Mouse (Mus musculus) left cerebral cortex, postnatal 10 days (tissue): ENCODE results near the gene Sntb2. TPM values are rescaled to one million over a fixed set of nuclear protein-coding genes. Genes with fewer than 3 reads are reported as not detected.
"Not testable (repeated sequence)": the region's sequence is repeated elsewhere in the genome, so short reads cannot be mapped to it uniquely, and the experiment has no call there.

Experiments
- DNase-seq, 2 experiments: peaks; one replicate each; pipeline ENCODE4 v3.0.0; 2021 to 2022; ENCODE audit warnings: low spot score in 2 of 2, mixed read lengths in 1 of 2; ENCODE audit errors: extremely low spot score in 1 of 2
- intact Hi-C: fragments of 180-260 bp; cut with DNase I; formaldehyde crosslinking; loops from one replicate; pipeline ENCODE4 v1.15.1; 2025
- total RNA-seq, 2 experiments: library from RNA; stranded (reverse); gene quantifications; 2 replicates each; pipeline ENCODE4 v1.2.3; 2021

Sntb2 gene
- total RNA-seq, 2 experiments from 2014 or later: 6.7 to 7.1 TPM

DNA sequence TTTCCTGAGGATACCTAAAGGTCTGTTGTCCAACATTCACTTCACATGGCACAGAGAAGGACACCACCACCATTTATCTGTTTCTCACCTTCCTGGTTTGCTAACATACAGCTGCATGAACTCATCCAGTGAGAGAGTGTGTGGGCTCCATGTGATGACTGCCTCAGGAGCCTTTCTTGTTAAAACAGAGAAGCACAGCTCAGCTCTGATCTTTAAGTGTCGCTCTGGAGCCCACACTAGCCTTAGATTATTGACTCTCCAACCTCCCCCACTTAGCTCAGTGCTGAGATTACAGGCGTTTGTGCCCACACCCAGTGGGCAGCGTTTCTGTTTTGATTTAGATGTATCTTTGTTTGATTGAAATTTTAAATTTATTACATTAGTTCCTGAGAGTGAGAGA is 72.2 kb downstream of the Sntb2 start:
- intact Hi-C loops: no loop called here
- DNase-seq: no peak

DNA sequence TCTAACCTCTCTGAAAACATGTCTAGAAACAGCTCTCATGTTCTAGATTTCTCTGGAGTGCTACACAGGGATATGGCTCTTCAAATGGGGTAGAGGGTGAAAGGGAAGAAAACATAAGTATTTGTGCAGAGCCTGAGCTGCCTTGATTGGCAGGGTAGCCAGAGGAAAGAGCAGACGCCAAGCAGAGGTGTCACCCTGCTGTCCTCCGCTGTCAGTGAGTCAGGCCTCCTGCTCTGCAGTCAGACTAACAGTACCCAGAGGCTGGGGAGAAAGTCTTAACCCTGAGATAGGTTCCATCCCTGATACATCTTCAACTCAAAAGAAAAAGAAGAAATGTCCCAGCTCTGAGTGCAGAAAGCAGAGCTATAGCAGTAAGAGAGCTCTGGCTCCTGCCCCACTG is 77.1 kb downstream of the Sntb2 start:
- DNase-seq: no peak
- intact Hi-C loops: no loop called here

DNA sequence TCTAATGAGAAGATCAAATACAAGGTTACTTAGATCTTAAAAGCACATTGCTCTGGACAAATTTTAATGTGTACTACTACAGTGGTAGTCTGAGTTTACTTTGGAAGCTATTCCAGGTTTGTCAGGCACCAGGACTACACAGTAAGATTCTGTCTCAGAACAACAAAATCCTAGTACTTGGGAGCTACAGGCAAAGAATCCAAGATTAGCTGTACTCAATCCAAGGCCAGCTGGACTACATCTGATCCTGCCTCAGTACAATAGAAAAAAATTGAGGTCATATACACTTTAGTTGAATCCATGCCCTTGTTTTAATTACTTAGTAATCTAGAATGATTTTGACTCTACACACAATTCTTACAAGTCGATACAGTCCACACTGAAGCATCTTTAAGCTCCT is 79.4 kb downstream of the Sntb2 start:
- intact Hi-C loops: no loop called here
- no peak for DNase-seq

DNA sequence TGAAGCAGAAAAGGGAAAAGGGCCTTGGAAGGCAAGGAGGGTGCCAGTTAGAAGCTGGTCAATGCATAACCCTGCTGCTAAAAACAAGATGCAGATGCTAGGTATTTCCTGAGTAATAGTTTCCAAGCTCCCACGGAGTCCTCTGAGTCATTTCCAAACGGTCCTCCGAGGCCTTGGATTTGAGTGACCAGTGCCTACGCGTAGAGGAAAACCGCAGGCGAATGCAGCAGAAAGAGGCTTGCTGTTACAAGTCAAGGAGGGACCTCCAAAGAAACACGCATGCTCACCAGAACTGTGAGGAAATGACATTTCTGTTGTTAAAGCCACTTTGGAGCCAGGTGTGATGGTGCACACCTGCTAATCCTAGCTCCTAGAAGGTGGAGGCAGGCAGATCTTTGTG is 87.9 kb downstream of the Sntb2 start:
- intact Hi-C loops: no loop called here
- no peak for DNase-seq

DNA sequence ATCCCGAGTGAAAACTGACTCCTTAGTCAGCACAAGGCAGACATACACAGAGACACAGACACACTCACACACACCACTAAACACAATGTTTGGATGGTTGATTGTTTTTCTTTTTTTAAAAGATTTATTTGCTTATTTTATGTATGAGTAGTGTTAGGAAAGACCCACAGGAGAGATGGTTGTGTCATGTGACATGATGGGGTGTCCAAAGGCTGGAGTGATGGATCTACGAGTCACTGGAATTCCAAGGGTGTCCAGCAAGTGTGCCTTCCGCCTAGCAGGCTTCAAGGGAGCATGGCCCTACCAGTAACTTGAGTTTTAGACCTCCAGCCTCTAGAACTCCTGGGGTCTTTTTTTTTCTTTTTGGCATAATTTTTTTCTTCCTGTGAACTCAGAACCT is 93.8 kb downstream of the Sntb2 start:
- intact Hi-C loops: no loop called here
- no peak for DNase-seq

DNA sequence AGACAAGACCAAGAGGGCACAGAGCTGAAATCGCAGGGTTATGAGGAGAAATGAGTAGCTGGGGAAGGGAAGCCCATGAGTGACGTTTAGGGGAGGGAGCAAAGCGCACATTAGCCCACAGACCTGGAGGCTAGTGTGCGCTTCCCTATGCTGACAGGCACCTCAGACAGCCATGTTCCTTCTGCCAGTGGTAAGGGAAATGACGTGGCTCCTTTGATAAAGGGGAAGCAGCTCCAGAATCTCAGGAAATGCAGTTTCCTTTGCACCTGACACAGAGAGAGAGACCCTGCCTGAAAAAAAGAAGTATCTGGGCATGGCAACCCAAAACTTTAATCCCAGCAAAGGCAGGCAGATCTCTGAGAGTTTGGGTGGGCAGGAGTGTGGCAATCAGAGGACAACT is 94.5 kb downstream of the Sntb2 start:
- intact Hi-C loops: no loop called here
- no peak for DNase-seq

DNA sequence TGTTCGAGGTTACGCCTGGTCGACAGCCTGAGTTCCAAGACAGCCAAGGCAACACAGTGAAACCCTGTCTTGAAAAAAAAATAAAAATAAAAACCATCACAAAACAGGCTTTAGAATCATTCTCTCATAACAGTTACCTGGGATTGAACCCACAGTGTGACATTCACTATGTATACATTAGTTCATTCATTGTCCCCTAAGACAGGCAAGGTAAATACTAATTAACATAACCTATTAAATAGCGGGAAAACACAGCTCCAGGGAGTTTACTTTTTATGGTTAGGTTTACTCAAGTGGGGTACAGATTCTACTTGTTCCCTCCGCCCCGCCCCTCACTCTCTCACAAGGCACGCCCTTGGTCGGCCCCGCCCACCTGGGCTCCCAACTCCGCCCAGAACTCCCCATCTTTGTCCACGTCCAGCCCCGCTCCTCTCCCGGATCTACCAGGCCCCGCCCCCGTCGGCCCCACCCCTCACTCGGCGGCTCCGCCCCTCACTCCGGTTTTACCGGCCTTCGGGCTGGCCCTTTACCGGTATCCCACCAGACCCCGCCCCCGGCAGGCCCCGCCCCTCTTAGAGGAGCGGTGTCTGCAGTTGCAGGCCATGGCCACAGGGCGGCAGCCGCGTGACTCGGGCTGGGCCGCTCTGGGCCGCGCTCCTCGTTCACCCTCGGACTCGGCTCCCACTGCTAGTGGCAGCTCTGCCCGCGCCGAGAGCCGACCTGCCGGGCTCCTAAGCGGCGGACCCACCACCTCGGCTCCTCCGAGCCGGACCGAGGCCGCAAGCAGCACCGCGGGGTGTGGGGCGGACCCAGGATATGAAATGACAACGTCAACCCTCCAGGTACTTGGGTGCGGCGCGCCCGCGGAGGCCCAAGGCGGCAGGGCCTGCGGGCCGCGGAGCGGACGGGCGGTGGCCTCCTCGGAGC is 95.4 kb downstream of the Sntb2 start, which contains the start of gene Vps4a:
Vps4a (plus strand) TSS at position 573 of the 927 bp plus-strand sequence.
- intact Hi-C loops: no loop called here
- DNase-seq: peak; percentile 91 to 95

DNA sequence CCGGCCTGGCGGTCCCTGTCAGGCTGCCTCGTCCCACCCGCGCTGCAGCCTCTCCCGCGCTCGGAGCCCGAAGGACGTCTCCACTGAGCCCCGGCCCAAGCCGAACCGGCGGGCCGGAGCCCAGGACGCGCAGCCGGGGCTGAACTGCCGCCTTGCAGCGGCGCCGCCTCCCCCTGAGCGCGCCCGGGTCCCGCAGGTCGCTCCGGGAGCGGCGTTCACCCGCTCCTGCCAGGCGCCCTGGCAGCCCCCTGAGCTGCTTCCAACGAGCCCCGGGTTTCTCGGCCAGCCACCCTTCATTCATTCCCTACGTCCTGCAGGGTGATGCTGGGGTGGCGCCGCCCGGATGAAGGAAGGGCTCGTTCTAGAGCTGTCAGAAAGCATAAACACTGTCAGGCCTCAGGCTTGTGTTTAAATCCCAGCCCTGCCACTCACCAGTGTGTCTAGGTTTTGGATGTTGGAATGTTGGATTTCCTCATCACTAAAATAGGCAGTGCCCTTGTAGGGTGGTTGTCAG is 96.1 kb downstream of the Sntb2 start:
- intact Hi-C loops: no loop called here
- DNase-seq: no peak

DNA sequence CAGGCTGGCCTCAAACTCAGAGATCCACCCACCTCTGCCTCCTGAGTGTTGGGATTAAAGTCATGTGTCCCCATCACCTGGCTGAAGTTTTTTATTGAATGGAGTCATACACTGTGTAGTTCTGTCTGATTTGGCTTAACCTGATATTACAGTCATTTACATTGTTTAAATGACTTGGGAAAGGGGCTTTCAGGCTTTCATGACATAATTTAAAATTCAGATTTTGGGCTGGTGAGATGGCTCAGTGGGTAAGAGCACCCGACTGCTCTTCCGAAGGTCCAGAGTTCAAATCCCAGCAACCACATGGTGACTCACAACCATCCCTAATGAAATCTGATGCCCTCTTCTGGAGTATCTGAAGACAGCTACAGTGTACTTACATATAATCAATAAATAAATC is 98.1 kb downstream of the Sntb2 start:
- intact Hi-C loops, DNase-seq: not testable (repeated sequence)

DNA sequence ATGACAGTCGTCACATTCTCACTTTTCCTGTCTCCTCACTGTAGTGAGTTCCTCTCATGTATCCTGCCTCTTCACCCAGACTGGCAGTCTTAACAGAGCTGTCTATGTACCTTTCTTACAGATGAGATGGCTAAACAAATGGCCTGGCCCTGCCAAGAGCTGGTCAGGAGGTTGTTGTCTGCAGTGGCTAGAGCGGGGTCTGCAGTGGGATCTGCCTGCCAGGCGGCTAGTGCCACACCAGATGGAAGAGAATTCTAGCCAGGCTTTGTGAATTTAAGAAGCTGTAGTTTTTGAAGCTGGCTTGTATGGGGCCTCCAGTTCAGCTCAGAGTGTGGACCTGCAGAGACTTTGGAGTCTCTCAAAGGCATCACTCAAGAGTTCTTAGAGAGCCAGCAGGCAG is 100.1 kb downstream of the Sntb2 start:
- intact Hi-C loops: no loop called here
- no peak for DNase-seq

DNA sequence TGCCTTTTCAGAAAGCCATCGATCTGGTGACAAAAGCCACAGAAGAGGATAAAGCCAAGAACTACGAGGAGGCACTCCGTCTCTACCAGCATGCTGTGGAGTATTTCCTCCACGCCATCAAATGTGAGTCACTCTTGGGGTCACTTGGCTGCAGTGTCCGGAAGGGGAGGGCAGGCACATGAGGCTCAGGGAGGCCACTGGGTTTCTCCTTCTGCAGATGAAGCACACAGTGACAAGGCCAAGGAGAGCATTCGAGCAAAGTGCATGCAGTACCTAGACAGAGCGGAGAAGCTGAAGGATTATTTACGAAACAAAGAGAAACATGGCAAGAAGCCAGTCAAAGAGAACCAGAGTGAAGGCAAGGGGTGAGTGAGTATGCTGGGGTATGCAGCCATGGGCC is 101.1 kb downstream of the Sntb2 start:
- DNase-seq: no peak
- intact Hi-C loops: no loop called here

DNA sequence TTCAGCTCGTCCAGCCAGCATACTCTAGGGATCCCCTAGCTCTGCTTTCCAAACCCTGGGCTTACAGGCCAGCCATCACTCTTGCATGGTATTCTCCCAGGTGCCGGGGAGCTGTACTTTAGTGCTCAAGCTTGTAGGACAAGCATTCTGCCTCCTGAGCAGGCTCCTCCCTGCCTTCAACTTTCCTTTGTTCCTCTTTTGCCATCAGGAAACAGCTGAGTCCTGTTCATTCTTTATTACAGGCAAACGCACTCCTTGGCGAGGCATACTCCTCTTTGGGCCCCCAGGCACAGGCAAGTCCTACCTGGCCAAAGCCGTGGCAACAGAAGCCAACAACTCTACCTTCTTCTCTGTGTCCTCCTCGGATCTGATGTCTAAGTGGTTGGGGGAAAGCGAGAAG is 105.1 kb downstream of the Sntb2 start:
- intact Hi-C loops: no loop called here
- no peak for DNase-seq

DNA sequence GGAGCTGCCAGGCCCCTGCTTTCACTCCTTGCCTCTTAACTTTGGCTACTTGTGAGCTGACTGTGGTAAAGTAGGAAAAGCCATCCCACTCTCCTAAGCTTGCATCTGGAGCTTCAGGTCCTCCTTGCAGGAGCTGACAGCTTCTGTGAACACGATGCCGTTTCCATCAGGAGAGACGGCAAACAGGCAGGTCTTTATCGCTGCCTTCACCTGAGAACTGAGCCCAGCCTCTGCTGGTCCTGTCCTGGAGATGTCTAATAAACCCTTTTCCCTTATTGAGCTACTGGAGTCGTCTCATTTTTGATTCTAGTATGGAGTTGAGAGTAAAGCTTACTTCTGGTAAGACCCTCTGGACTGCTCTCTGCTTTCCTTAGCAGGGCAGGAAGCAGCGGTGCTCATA is 109.9 kb downstream of the Sntb2 start:
- no peak for DNase-seq
- intact Hi-C loops: no loop called here

DNA sequence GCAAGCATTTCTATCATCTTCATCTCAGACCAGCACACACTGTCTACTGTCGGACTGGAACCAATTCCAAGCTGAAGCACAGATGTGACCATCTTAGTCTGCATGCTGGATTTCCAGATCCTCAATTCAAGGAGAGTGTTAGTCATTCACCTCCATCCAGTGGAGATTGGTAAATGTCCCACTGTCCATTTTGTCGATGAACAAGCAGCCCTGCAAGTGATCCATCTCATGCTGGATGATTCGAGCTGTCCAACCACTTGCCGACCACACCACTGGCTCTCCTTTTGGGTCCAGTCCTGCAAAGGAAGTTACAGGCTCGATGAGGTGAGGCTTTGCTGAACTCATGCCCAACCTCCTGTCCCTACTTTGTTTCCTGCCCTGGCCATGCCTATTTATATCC is 111.4 kb downstream of the Sntb2 start:
- no peak for DNase-seq
- intact Hi-C loops: no loop called here

DNA sequence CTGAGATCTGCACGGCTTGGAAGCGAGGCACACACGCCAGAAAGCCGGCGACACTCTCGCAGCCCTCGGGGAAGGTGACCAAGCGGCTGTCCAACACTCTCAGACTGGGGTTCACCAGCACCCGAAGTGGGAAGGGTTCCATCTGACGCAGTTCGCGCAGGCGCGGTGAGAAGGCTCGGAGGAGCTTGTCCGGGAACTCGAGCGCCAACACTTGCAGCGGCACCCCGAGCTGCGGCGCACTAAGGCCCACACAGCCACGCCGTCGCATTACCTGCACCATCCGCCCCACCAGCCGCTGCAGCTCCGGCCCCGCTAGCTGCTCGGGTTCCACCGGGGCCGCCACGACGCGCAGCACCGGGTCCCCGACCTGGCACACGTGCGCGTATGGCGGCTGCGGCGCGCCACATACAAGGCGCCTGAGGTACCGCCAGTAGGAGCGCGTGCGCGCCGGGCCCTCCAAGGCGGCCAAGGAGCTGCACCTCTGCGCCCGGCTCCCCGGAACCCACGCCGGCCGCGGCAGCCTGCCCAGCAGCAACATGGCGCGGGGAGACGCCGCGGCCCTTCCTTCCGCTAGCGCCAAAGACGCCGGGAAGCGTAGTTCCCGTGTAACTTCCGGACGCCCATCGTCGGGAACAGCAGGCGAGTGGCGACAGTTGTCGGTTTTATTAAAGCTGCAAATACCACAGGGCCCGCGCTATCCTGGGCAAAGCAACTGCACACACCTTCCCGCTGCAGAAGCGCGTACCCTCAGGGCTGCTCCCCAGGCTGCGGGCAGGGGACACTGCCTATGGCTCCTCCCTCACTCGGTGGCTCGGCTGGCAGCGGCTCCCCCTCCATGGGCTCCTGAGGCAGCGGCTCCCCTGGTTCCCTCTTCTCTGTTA is 112.8 kb downstream of the Sntb2 start, which contains the start of gene Pdf:
Pdf (minus strand) TSS at position 554 of the 881 bp plus-strand sequence.
- peak; percentile 77 to 91 for DNase-seq

DNA sequence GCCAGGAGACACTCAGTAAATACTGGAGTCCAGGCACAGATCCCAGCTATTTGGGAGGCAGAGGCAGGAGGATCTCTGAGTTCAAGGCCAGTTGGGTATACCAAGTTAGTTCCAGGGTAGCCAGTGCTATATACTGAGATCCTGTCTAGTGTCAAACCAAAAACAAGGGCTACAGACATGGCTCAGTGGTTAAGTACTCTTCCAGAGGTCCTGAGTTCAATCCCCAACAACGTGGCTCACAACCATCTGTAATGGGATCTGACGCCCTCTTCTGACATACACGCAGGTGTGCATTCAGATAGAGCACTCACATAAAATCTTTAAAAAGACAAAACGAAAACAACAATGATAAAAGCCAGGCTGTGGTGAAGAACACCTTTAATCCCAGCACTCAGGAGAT is 113.9 kb downstream of the Sntb2 start:
- DNase-seq: no peak
- intact Hi-C loops: no loop called here

More for the DNA sequence above, 112.8 kb downstream of the Sntb2 start, which contains the start of gene Pdf:
- intact Hi-C loops: no loop called here

DNA sequence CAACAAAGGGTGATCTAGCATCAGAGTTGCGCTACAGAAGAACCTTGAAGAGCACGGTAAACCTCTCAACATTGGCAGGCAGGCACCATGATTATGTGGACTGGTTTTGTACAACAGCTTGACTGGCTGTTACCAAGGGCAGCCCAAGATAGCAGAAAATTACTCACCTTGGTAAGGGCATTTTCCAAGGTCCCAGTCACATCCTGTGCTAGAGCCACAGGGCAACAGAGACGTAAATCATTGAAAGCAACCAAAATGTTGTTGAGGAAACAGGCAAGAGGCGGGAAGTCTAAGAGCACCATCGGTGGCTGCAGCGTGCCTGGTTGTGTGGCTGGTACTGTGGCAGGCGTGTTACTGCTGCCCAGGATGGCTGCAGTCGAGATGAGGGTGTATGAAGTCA is 116.5 kb downstream of the Sntb2 start:
- intact Hi-C loops: no loop called here
- no peak for DNase-seq

DNA sequence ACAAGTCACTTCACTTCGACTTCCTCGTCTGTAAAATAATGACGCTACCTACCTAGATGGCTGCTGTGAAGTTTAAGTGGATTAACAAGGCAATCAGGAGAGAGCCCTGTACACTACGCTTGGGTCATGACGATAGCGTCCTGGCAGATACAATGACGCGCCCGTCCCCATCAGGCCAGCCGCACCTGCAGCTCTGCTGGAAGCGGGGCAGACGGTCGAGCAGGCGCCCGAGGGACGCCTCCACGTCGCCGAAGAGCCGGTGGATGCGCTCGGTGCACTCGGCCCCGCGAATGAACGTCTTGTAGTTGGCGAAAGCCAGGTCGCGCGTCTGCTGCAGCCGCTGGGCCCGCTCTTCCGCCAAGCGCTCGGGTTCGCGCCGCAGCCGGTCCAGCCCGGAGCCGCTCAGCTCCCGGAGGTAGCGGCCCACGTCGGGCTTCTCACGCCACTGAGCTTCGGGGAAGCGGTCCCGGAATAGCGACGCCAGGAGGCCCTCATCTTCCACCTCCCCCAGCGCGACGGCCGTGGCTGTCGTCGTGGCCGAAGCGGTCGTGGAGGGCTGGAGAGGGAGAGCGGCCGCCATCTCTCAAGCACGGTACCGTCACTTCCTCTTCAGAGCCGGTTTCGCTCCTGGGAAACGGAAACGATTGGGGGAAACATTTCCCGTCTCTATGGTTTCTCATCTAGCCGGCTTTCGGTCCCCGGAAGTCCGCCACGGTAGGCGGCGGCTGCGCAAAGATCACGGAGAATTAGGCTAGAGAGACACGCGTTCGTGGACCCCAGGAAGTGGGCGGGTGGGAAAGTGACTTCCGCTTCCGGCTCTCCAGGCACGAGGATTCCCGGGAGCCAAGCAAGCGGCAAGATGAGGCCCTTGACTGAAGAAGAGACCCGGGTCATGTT is 120.8 kb downstream of the Sntb2 start, which contains the start of the genes Cog8 and Nip7:
Cog8 (minus strand) TSS at position 614 of the 897 bp plus-strand sequence.
Nip7 (plus strand) TSS at position 802 of the 897 bp plus-strand sequence.
- peak; percentile 97 for DNase-seq
- intact Hi-C loops: no loop called here
